Mouse (Mus musculus) embryonic facial prominence, embryonic 12.5 days (tissue): ENCODE measurements around the gene Miox. TPM values are rescaled to one million over a fixed set of nuclear protein-coding genes. Genes with fewer than 3 reads are reported as not detected.

Experiments used
- ATAC-seq: fragments of 200-750 bp; cut with Nextera tagmentation; 2 replicates; pipeline ENCODE4 v1.8.0; 2017; ENCODE audit not compliant: insufficient number of reproducible peaks, insufficient read depth, low FRiP score, low TSS enrichment
- H3K27ac ChIP-seq: fragments of 300-500 bp; sonication (generic); 2 replicates; pipeline ENCODE4 v1.5.1; 2016; ENCODE audit warnings: mild to moderate bottlenecking
- H3K27me3 ChIP-seq: fragments of 300-500 bp; sonication (generic); 2 replicates; pipeline ENCODE4 v1.6.1; 2016; ENCODE audit warnings: mild to moderate bottlenecking, moderate library complexity
- H3K36me3 ChIP-seq: fragments of 300-500 bp; sonication (generic); 2 replicates; pipeline ENCODE4 v1.6.1; 2016; ENCODE audit warnings: mild to moderate bottlenecking
- H3K4me1 ChIP-seq: fragments of 300-500 bp; sonication (generic); 2 replicates; pipeline ENCODE4 v1.6.1; 2016
- H3K4me2 ChIP-seq: fragments of 300-500 bp; sonication (generic); replicated peaks from 2 replicates; pipeline ENCODE4 v1.6.1; 2016; ENCODE audit warnings: mild to moderate bottlenecking, moderate library complexity
- H3K4me3 ChIP-seq: fragments of 300-500 bp; sonication (generic); 2 replicates; pipeline ENCODE4 v1.5.1; 2016; ENCODE audit warnings: mild to moderate bottlenecking
- H3K9ac ChIP-seq: fragments of 300-500 bp; sonication (generic); 2 replicates; pipeline ENCODE4 v1.6.1; 2016; ENCODE audit warnings: mild to moderate bottlenecking, moderate library complexity
- H3K9me3 ChIP-seq: fragments of 300-500 bp; sonication (generic); 2 replicates; pipeline ENCODE4 v1.6.1; 2016; ENCODE audit warnings: mild to moderate bottlenecking, moderate library complexity
- WGBS: fragments of 180-500 bp; shearing (Covaris S2); methylation state at CpG from one replicate; pipeline ENCODE4 v1.1.7; 2016; 5-methylcytosine and 5-hydroxymethylcytosine counted together
- polyA plus RNA-seq: library from polyadenylated mRNA; unstranded; fragments of >200 nt; fragmentation: Nextera tagmentation; extraction: Ambion mirVana; gene quantifications from 2 replicates; pipeline ENCODE4 v1.2.1, GENCODE M21; 2016

Gene Miox
- polyA plus RNA-seq, 1 experiment from 2014 or later, result not detected

DNA sequence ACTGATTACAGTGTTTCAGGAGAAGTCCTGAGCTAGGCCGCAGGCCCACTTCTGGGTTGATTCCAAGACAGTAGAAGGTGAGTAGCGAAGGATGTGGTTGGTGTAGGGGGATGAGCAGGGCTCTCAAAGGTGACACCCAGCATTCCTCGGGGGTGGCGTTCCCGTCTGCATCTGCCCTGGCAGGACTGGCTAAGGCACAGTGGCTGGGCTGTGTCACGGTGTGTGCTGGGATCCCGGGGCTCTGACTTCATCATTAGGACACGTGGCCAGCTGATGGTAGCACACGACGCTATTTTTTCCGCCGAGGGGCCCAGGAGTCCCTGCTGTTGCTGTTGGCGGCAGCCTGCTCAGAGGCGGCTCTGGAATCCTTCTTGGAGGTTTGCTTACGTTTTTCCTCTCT, 17.1 kb downstream of the Miox start:
- H3K9me3 ChIP-seq, result no peaks in the 10 kb centered on the region
- H3K36me3 ChIP-seq, result peaks cover 37% of the 10 kb centered on the region
- no peak overlapping the region for H3K4me3 ChIP-seq
- no peaks in the 10 kb centered on the region for H3K27me3 ChIP-seq
- no peak for ATAC-seq
- H3K27ac ChIP-seq, result no peak overlapping the region
- H3K4me2 ChIP-seq, result no peak overlapping the region
- no peak overlapping the region for H3K9ac ChIP-seq
- peaks cover 14% of the 10 kb centered on the region for H3K4me1 ChIP-seq
- 90% methylated on average over 15 of the region's 15 CpGs for WGBS

DNA sequence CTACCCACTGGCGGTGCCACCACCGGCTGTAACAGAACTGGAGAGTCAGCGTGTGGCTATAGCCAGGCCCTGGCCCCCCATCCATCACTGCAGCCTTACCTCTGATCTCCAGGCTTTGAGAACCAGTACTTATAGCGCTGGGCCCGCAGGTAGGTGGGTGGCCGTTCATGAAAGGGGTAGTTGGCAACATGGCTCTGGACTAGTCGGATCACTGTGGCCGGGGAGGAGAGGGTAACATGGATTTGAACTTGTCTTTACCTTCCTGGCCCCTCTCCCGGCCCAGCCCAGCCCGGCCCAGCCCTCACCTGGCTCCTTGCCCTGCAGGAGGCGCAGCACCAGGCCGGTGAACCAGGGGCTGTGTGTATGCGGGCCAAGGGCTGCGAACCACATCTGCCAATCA, 17.9 kb downstream of the Miox start:
- Histone ChIP-seq H3K27ac (no peak overlapping the region), H3K4me1 (peaks cover 16% of the 10 kb centered on the region), H3K4me2 (no peak overlapping the region), H3K36me3 (peaks cover 37% of the 10 kb centered on the region), H3K9me3 (no peaks in the 10 kb centered on the region), H3K9ac (no peak overlapping the region), H3K4me3 (no peak overlapping the region), H3K27me3 (no peaks in the 10 kb centered on the region)
- ATAC-seq, result no peak
- 95% methylated on average over 14 of the region's 14 CpGs for WGBS

DNA sequence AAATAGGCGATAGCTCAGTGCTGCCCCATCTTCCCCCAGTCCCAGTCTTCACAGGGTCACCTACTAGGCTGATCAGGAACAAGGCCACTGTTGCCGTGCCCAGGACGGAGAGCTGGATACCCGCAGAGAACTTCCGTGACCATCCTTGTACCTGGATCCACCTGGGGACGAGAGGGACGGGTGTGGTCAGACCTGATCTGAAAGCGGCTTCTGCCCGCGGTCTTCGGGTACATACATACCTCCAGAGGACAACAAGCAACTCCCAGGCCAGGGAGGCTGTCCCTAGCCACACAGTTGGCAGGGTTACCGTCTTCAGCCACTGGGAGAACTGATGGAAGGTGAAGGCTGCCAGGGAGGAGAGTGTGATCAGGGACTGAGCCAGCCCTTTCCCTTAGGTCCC, 18.6 kb downstream of the Miox start:
- no peak overlapping the region for H3K4me2 ChIP-seq
- peaks cover 37% of the 10 kb centered on the region for H3K36me3 ChIP-seq
- peaks cover 22% of the 10 kb centered on the region for H3K4me1 ChIP-seq
- no peak overlapping the region for H3K9ac ChIP-seq
- 95% methylated on average over 12 of the region's 12 CpGs for WGBS
- H3K4me3 ChIP-seq, result no peak overlapping the region
- H3K27ac ChIP-seq, result no peak overlapping the region
- no peaks in the 10 kb centered on the region for H3K9me3 ChIP-seq
- no peaks in the 10 kb centered on the region for H3K27me3 ChIP-seq
- ATAC-seq, result no peak

DNA sequence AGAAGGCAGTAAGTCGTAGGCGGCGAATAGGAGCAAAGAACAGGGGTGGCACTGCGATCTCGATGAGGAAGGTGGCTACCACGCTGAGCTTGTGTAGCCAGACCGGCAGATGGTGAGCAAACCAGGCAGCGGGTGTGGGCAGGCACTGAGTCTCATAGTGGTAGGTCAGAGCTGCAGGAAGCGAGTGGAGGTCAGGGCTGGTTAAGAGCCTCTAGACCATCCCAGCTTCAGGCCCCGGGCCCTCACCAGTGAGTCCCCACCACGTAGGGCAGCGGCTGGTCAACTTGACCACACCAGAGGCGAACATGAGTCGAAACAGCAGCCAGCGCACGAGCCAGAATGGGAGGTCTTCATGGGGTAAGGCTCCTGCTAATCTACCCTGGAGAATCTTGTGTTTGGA, 19.6 kb downstream of the Miox start:
- Histone ChIP-seq H3K9me3 (no peaks in the 10 kb centered on the region), H3K4me2 (no peak overlapping the region), H3K36me3 (peaks cover 37% of the 10 kb centered on the region), H3K4me3 (0 out of 2 replicates have a peak overlapping the region, but pooled peaks have one; percentile 72), H3K27ac (no peak overlapping the region), H3K4me1 (peaks cover 29% of the 10 kb centered on the region), H3K27me3 (no peaks in the 10 kb centered on the region), H3K9ac (no peak overlapping the region)
- WGBS, result 94% methylated on average over 16 of the region's 16 CpGs
- ATAC-seq, result no peak

DNA sequence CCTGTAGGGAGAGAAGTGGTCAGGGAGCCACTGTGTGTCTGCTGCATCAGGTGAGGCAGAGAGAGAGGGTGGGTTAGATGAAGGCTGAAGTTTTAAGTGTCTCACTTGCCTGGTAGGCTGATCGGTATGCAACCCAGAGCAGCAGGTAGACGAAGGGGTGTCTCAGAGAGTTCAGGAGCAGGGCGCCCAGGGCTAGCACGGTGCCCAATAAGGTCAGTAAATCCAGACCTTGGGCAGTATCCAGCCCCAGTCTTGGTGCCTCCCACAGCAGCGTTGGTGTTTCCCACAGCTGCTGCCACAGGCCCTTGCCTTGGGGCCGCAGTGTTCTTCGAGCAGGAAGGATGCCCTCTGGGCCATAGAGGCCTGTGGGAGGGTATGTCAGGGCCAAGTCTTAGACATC, 20.3 kb downstream of the Miox start:
- peaks cover 33% of the 10 kb centered on the region for H3K4me1 ChIP-seq
- H3K4me2 ChIP-seq, result peak overlapping the region; percentile 70
- H3K4me3 ChIP-seq, result peak overlapping the region; percentile 72
- no peak overlapping the region for H3K27ac ChIP-seq
- H3K9me3 ChIP-seq, result no peaks in the 10 kb centered on the region
- no peak for ATAC-seq
- peaks cover 37% of the 10 kb centered on the region for H3K36me3 ChIP-seq
- H3K27me3 ChIP-seq, result no peaks in the 10 kb centered on the region
- 78% methylated on average over 7 of the region's 7 CpGs for WGBS
- H3K9ac ChIP-seq, result peak overlapping the region; percentile 82

DNA sequence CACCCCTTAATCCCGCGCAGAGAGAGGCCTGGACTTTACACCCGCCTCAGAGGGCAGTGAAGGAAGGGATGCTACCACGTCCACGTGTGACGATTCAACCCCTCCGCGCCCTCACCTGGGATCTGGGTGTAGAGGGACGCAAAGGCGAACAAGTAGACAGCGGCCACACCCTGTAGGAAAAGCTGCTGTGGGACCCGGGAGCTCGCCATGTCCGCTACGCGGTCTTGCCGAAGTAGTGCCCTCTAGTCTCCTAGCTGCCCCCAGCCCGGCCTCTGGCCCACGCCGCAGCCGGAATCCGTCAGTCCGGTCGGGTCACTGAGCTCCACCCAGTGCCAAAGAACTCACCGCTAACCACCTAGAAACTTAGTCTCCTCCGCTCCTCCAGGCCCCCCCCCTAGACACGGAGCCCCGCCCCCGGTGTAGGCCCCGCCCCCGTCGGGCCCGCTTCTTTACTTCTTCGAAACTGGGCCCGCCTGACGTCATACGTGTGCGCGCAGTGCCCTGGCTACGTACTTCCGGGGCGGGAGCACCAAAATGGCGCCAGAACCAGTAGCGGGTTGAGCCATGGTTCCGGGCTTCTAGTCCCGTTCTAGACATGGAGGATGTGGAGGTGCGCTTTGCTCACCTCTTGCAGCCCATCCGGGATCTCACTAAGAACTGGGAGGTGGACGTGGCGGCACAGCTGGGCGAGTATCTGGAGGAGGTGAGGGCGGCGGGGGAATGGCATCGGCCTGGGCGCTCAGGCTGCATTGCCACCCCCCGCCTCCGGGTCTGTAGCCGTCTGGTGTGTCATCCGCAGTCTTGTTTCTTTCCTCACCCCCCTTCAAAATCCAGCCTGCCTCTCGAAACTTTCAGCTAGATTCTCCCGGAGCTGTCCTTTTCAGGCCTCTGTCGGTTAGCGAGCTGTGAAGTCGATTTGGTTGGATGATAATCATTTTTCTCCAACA, 21.3 kb downstream of the Miox start, which contains the start of the genes Lmf2 and Ncaph2:
TSS of gene Lmf2 (minus strand) at position 419 of the 947 bp plus-strand sequence.
TSS of gene Ncaph2 (plus strand) at position 479 of the 947 bp plus-strand sequence.
- Histone ChIP-seq H3K9me3 (no peaks in the 10 kb centered on the region), H3K9ac (peak within 1 kb of the TSS; percentile 82), H3K36me3 (peaks cover 38% of the 10 kb centered on the region), H3K4me2 (peak within 1 kb of the TSS; percentile 70), H3K4me3 (peak within 1 kb of the TSS; percentile 72), H3K4me1 (peaks cover 33% of the 10 kb centered on the region), H3K27me3 (no peaks in the 10 kb centered on the region), H3K27ac (peak within 1 kb of the TSS; percentile 92)
- under 1% methylated on average over 64 of the region's 64 CpGs for whole genome bisulfite sequencing
- ATAC-seq, result peak; percentile 73

DNA sequence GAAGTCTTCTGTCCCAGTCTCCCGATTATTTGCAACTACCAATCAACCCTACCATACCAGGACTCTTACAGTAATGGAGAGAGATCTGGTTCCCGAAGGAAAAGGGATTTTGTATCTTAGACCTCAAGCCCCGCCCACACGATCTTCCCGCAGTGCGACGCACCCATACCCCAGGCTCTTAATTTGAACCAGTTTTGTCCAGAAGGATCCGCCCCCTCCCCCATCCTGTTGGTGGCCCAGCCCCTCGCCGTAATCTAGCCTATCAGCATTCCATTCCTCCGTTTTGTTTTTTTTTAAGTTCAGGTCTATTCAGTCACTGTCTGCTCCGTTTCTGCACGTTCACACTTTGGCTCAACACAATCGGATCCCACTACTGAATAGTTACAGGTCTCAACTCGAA, 22.2 kb downstream of the Miox start:
- no peaks in the 10 kb centered on the region for H3K27me3 ChIP-seq

DNA sequence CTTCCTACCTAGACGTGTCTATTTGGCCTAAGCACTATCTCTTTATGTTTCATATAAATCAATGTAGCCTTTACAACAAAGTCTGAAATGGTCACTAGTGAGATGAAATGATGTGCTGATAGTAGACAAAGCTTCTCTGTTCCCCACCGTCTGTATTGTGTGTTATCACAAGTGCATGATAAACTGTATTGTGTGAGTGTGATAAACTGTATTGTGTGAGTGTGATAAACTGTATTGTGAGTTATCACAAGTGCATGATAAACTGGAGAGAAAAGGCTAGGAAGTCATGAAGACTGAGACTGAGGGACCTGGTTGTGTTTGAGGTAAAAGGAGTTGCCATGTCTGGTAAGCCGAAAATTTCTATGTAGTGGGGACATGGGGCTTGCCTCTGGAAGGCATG, 24.6 kb downstream of the Miox start:
- H3K36me3 ChIP-seq, result peaks cover 38% of the 10 kb centered on the region

More for the DNA sequence above, 22.2 kb downstream of the Miox start:
- Histone ChIP-seq H3K36me3 (peaks cover 38% of the 10 kb centered on the region), H3K4me3 (peak overlapping the region; percentile 72), H3K4me2 (peak overlapping the region; percentile 70), H3K27ac (peak overlapping the region; percentile 92), H3K4me1 (peaks cover 33% of the 10 kb centered on the region), H3K9ac (peak overlapping the region; percentile 82), H3K9me3 (no peaks in the 10 kb centered on the region)
- ATAC-seq, result peak; percentile 75
- WGBS, result under 1% methylated on average over 15 of the region's 15 CpGs

DNA sequence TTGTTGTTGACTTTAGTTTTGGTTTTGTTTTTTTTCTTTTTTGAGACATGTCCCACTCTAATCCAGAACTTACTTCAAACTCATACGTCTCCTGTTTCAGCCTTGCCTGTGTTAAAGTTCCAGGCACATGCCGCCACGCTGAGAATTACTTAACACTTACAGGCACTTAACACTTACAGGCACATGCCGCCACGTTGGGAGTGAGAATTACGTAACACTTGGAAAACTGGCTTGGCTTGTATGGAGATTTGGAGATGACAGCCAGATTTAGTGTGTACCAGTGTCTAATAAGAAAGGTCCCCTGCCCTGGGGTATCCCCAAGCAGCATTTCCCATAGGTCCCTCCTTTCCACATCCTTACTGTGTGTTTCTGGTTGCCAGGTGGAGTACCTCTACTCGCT, 28.9 kb downstream of the Miox start:
- Histone ChIP-seq H3K27me3 (no peaks in the 10 kb centered on the region), H3K9me3 (no peaks in the 10 kb centered on the region), H3K4me2 (no peak overlapping the region), H3K9ac (no peak overlapping the region), H3K4me1 (peaks cover 9% of the 10 kb centered on the region), H3K4me3 (no peak overlapping the region), H3K27ac (no peak overlapping the region), H3K36me3 (peaks cover 80% of the 10 kb centered on the region)
- 93% methylated on average over 7 of the region's 7 CpGs for WGBS
- ATAC-seq, result no peak

More for the DNA sequence above, 24.6 kb downstream of the Miox start:
- no peak overlapping the region for H3K27ac ChIP-seq
- H3K4me3 ChIP-seq, result no peak overlapping the region
- no peak overlapping the region for H3K4me2 ChIP-seq
- no peaks in the 10 kb centered on the region for H3K27me3 ChIP-seq
- H3K4me1 ChIP-seq, result peaks cover 30% of the 10 kb centered on the region
- no peak for ATAC-seq
- H3K9me3 ChIP-seq, result no peaks in the 10 kb centered on the region
- H3K9ac ChIP-seq, result no peak overlapping the region
- 90% methylated on average over 3 of the region's 3 CpGs for WGBS

DNA sequence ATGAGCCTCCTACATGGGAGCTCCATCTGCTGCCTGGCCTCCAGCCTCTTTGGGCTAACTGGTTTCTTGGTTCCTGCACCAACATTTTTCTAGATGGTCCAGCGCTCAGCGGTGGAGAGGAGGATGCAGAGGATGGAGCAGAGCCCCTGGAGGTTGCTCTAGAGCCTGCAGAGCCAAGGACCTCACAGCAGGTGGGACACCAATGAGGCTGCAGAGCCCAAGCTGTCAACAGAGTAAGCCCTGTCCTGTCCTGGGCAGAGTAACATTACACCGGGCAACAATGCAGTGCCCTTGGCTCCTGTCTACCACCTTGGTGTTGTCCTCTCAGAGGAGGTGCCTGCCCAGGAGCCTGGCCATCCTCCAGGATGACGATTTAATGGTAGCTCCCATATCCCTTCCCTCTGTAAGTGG, 30.9 kb downstream of the Miox start:
- no peak for ATAC-seq
- Histone ChIP-seq H3K4me2 (no peak overlapping the region), H3K27ac (no peak overlapping the region), H3K4me1 (no peaks in the 10 kb centered on the region), H3K4me3 (no peak overlapping the region), H3K9me3 (no peaks in the 10 kb centered on the region), H3K9ac (no peak overlapping the region), H3K36me3 (peaks cover 99% of the 10 kb centered on the region), H3K27me3 (no peaks in the 10 kb centered on the region)
- 93% methylated on average over 4 of the region's 4 CpGs for WGBS

DNA sequence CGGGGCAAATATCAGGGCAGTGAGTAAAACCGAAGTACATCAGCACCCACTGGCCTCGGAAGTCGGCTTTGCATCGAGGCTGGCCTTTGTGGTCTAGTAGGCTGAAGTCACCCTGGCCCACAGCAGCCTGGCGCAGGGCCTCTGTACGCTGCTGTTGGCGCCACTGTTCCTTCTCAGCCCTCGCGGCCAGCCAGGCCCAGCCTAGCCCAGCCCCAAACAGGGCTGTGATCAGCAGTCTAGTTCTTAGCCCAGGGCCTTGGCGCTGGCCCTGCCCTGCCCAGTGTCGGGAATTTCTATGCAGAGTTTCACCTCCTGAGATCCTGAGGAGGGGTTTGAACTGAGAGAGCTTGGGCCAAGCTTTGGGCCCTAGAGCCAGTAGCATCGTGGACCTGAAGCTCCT, 37.9 kb downstream of the Miox start:
- Histone ChIP-seq H3K27ac (no peak overlapping the region), H3K36me3 (peaks cover 57% of the 10 kb centered on the region), H3K4me2 (no peak overlapping the region), H3K4me3 (no peak overlapping the region), H3K9ac (no peak overlapping the region), H3K4me1 (peaks cover 13% of the 10 kb centered on the region), H3K9me3 (no peaks in the 10 kb centered on the region), H3K27me3 (peaks cover 13% of the 10 kb centered on the region)
- no peak for ATAC-seq
- WGBS, result 89% methylated on average over 13 of the region's 13 CpGs

DNA sequence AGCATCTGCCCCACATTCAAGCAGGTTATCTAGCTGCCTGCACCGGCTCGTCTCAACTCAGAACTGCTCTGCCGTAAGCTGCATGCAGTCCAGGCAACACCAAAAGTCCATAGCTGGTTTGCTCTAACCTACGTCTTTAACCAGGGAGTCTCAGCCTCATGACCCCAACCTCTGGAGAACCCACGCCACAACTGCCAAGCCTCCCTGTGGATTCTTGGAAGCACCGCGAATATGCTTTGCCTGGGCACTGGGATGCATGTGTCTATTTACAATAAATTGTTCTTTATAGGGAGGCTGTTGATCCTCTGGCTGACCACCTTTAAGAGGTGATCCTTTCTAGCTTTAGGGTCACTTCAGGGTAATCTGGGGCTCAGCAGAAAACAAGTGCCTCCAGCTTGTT, 38.3 kb downstream of the Miox start:
- Histone ChIP-seq H3K4me3 (peak overlapping the region; percentile 57), H3K36me3 (peaks cover 52% of the 10 kb centered on the region), H3K9ac (no peak overlapping the region), H3K27ac (0 out of 2 replicates have a peak overlapping the region, but pooled peaks have one; percentile 30), H3K4me1 (peaks cover 13% of the 10 kb centered on the region), H3K9me3 (no peaks in the 10 kb centered on the region), H3K4me2 (peak overlapping the region; percentile 69), H3K27me3 (peaks cover 18% of the 10 kb centered on the region)
- WGBS, result 85% methylated on average over 7 of the region's 7 CpGs
- ATAC-seq, result no peak
